Mouse (Mus musculus): Measurements from ENCODE around the gene Tbcel.

The Tbcel gene

DNA sequence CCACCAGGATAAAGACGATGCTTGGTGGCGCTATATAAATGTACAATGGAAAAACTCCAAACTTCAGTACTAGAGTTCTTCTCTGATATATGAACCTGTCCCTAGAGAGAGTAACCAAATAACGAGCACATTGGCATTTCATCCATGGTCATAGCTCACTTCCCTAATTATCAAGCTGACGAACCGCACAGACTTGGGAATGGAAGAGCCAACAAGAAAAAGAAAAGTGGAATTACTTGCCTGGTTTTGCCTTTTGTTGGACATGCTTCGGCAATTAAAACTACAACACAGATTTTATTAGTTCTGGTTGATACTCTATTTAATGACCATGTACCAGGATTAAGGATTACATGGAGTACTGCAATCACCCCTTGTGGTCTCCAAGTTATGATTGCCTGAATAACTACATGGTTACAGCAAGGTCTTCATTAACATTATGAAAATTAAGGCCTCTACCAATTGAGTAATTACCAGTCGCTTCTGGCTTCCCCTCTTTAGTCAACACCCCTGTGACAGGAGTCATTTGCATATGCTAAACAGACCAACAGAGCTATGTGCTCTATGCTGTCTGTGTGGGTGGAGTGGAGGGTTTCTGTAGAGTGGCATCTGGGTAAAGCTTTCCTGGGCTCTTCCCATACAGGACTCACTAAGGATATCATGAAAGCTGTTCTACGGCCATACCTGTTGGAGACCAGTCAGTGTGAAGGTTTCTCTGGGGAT is 124.8 kb downstream of the Tbcel start:
- no peak for DNase-seq (ENCODE audit: low spot score in 2 of 2)

DNA sequence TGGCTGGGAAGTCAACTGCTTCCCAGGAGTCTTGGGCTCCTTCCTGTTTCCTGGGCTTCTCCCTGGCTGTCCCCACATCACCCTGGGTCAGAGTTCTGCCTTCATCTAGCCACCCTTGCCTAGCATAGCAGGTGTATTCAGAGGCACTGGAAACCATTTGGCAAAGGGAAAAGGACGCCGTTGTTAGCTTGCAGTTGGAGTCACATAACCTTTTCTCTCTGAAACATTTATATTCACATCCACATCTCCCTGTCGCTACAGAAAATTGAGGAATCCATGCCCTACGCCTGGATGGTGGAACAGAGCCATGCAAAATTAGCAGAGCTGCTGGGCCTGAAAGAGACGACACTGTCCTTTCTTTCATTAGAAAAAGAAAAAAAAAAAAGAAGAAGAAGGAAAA is 125.5 kb downstream of the Tbcel start:
- DNase-seq (ENCODE audit: low spot score in 2 of 2) = no peak

DNA sequence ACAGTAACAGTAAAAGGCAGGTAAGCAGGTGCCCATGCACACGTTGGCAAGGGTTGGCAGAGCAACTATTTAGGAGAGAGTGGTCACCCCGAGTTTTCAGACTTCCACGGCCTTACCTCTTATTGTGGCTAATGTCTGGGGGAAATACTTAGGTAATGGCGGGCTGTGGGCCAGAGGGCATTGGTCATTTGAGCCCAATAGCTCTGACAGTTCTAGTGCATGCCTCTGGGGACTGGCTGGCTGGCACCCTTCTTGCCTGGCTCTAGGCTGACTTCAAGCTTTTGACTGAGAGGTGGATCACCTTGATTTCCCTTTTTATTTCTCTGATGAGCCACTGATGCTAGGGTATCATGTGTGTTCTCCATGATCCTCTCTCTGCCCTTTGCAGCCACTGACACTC is 129.5 kb downstream of the Tbcel start:
- no peak for DNase-seq (ENCODE audit: low spot score in 2 of 2)

GRCm38 (mm10) chr9:42377656-42378055 is 130.0 kb downstream of the Tbcel start:
- no peak for DNase-seq (ENCODE audit: low spot score in 2 of 2)

DNA sequence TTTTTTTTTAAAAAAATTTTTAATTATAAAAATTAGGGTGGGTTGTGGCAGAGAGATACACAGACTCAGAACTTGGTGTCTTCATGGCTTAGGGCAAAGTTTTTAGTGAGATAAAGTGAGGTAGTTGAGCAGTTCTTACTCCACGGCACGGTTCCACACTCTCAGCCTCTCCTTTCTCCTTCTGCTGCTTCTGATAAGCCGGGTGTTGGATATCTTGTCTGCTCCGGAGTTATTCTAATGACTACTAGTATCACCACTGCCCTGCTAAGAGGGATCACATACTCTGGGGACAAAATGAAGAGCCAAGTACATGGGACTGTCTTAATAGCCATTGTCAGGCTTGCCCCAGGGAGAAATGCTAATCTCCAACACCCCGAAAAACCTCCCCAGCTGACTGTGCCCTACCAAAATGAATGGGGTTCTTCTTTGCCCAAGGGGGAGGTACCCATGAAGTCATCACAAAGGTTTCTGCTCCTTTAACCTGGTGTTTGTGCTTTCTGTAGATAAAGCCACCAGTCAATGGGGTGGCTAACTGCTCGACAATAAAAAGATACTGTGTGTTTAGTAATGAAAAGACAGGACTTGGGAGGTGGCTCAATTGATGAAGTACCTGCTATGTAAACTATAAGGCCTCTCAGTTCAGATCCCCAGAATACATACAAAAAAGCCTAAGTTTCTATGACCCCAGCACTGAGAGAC is 135.8 kb downstream of the Tbcel start:
- DNase-seq (ENCODE audit: low spot score in 2 of 2) = no peak
